Mouse (Mus musculus) adrenal gland, adult (tissue): ENCODE measurements around the gene Myadml2.

ENCODE experiments used
- DNase-seq, 2 experiments: peaks; one replicate each; pipeline ENCODE4 v3.0.0; 2022 to 2023; ENCODE audit warnings: low spot score in 1 of 2; ENCODE audit not compliant: inconsistent age in 2 of 2

Gene Myadml2

DNA sequence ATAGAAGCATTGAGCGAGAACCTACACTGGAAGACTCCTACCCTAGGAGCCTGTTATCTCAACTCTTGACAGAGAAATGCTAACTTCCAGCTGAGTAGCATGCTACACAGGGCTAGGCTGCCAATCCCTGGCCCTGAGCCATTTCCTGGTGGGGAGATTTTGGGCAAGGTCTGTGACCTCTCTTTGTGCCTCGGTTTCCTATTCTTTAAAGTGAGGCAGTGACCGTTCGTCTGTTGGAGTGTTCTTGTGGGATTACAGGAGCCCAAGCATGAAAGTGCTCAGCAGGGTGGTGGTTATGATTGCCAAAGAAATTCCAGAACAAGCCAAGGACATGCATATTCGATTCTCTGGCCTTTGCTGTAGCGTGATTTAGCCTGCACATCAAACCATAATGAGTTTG lies 14.8 kb upstream of the Myadml2 start:
- DNase-seq: peak in 1 of 2 experiments; percentile 63

DNA sequence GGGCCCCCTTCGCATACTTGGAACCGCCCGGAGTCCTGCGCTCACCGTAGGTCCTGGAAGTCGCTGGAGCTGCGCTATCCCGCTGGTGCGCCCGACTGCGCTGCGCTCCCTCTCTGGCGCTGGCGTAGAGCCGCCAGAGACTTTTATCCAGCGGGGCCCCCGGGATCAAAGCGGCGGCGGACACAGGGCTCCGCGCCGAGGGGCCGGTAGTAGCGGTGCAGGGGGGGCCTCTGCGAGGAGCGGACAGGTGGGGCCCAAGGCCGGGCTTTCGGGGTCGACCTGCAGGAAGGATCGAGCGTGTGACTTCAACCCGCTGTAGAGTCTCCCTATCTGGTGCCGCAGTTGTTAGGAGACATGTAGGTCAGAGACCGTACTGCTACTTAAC lies 13.1 kb upstream of the Myadml2 start, which contains the start of gene Notum:
Gene Notum, minus strand, starts transcription at position 100 of the 385 bp plus-strand sequence.
- peak; percentile 41 to 65 for DNase-seq

DNA sequence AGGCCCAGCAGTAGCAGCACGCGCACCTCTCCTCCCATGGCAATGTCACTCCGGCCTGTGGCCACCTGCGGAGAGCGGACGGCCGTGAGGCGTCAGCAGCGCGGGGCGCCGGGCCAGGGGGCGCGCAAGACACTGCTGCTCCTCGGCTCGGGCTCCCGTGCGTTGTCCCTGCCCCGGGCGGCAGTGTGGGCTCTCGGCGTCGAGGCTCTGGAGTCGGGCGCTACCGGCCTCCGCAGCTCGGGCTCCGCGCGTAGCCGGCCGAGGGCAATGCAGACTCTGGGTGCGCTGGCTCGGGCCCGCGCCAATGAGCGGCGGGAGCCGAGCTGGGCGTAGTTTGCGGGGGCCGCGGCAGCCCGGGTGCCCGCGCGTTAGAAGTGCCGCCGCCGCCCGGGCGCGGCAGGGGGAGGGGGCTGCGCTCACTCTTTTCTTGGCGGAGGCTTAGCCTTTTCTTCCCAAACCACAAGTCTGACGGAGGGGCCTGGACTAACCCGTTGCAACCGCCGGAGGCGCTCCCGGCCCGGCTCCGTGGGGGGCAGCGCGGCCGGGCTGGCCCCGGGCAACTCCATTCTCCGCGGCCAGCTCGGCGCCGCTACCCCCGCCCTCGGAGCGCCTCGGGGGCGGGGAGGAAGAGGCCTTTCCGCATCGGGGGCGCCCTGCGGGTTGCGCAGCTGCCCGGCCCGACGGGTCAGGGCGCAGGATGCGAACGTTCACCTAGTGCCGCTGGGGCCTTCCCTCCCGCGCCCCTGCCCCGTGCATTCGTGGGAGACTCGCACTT lies 12.5 kb upstream of the Myadml2 start:
- DNase-seq: peak; percentile 54 to 75

DNA sequence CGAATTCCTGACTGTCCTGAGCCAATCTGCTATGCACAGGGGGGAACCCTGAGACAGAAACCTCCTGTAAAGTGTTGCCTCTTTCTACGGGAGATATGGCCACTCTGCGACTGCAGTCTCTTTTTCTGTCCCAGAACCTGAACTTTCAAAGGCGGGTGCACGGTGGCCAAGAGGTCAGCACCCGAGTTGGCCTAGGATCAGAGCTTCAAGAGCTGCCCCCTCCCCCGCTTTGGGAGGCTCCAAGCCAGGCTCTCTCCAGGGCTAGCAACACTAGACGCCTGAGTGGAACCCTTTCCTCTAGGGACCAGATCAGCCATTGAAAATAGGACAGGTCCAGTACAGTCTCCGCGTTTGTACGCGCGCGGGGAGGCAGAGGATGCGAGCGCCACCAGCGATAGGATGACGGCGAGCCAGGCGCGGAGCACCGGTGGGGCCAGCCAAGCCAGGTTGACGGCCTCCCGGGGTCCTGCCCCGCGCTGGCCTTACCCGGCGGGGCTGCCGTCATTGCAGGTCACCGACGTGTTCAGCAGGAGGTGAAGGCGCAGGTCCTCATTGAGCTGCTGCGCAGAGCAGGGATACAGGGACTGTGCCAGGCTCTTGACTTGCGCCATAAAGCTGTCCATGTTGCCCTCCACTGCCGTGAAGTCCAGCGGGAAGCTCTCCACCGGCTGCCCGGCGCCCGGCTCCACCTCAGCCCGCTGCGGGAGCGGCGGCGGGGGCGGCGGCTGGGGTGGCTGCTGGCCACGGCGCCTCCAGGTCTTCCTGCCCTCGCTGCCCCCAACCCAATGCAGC lies 11.7 kb upstream of the Myadml2 start:
- DNase-seq: no peak

DNA sequence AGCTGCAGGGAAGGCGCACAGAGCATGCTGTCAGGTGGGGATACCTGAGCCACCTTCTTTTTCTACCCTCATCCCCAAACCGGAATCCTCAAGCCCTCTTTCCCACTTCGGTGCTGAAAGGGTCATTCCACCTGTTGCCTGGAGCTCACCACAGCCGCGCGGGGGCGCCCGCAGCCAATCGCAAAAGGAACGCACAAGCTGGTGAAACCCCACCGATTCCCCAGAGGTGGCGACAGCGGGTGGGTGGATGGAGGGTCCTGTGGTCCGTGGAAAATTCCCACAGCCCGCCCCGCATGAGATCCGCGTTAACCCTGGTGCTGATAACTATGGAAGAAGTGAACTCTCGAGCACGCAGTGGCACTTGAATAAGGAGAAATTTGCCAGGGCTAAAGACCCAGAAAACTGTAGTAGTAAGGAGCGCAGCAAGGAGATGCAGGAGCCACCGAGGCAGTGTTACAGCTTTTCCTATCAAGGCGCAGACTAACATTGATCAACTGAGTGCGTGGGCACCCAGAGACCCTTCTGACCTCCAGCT lies 11.0 kb upstream of the Myadml2 start:
- DNase-seq: peak; percentile 85 to 93

DNA sequence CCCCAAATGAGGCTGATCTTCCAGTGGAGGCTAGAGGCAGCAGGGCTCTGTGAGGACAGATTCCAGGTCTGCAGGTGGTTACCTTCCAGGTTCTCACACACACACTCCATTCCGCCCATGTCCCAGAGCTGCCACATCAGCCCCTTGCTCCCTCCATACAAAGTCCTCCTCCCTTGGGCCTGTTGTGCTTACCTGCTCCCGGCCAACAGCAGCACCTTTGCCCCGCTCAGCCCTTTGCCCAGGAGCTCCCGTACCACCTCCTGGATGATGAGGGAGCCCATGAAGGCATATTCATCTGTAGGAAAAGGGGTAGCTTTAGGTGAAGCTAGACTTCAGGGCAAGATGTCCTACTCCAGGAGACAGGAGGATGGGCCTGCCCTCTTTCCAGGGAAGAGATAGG lies 9.3 kb upstream of the Myadml2 start:
- no peak for DNase-seq

DNA sequence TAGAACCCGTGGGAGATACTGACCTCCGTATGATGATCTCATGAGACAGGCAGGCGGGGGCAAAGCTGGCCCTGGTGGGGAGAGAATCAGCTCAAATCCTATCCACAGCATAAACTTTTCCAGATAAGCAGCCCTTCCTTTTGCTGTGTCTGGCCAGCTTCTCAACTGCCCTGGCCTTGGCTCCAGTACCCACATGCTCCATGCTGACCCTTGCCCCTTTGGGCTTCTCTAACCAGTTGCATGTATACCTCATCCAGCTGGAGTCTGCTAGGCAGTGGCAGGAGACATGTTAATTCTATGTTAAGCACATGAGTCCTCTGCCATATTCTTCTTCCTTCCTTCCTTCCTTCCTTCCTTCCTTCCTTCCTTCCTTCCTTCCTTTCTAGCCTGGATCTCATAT lies 6.8 kb upstream of the Myadml2 start:
- no peak for DNase-seq

DNA sequence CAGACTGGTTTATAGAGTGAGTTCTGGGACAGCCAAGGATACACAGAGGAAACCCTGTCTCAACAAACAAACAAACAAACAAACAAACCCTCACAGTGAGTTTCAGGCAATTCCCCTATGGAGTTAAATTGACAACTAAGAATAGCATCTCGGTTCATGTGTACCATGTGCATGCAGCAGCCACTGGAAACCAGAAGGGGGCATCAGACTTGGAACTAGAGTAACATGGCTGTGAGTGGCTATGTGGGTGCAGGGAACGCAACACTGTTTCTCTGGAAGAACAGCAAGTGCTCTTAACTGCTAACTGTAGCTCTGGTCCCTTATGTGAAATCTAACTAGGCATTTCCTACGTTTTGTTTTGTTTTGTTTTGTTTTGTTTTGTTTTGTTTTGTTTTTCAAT lies 3.9 kb upstream of the Myadml2 start:
- no peak for DNase-seq

DNA sequence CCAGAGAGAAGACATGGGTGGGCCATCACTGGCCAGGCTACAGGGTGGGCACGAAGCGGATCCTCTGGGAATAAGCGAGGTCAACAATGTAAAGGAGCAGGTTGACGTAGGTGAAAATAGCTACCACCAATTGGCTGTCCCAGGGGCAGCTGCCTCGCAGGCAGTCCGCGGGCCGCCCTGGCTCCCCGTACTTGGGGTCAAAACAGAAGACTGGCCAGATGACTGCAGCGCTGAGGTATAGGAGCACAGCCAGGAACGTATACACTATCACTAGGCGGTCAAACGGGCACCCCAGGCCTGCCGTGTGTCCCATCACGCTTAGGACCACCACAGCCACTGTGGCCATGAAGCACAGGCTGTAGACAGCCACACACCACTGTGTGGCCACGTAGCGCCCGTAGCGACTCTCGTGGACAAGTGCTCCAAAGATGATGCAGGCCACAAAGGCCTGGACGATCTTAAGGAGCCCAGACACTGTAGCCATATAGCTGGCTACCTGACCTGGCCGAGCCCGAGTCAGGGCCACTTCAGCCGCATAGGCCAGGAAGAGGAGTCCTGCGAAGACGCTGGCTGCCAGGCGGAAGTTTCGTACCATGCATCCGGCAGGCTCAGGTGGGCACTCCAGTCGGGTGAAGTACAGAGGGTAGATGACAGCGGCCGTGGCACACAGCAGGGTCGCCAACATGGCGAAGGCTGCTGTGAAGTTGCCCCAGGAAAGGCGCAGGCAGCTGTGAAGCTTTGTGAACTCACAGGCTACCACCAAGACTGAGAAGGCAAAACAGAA lies 719 bp downstream of the Myadml2 start:
- DNase-seq: no peak

DNA sequence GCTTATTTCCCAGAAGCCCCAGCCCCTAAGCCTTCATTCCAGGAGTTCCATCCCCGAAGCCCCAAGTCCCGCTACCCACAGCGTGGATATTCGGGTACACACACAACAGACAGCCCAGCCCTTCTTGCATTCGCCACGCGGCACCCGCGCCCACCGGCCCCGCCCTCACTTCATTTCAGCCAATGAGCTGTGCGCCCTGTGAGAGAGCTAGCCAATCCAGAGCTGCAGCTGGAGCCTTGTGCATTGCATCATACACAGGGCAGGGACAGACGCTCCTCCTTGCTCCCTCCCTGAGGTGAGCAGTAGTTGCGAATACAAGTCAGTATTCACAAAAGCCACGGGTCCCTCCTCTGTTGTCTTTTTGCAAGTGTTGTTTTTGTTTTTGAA lies 4.4 kb downstream of the Myadml2 start, which contains the start of gene Pycr1:
Gene Pycr1, minus strand, starts transcription at position 169 of the 387 bp plus-strand sequence.
- DNase-seq: peak; percentile 94 to 97

DNA sequence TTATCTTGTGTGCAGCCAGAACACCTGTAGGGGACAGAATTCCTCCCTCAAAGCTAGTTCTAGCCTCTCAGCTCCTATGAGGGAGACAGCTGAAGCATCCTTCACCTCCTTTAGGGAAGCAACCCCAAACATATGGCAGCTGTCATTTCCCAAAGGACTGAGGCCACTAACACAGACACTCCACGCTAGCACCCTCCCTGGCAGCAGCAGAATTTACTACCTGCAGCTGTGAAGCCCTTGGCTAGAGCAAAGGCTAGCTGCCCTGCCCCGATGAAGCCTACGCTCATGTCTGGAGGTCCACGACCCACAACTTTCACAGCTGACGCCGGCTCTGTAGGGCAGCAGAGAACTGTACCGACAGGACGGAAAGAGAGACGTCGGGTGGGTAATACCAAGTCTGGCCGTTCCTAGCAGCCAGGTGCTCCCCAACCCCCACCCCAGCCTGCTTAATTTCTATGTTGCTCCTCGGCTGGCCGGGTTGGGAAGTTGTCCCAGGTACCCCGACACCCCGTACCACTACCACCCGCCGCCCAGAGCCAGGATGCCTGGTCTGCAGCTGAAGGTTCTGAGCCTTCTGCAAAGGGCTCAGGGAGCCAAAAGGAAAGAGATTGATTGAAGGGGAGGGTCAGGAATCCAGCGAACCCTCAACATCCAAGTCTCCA lies 4.9 kb downstream of the Myadml2 start:
- DNase-seq: no peak

DNA sequence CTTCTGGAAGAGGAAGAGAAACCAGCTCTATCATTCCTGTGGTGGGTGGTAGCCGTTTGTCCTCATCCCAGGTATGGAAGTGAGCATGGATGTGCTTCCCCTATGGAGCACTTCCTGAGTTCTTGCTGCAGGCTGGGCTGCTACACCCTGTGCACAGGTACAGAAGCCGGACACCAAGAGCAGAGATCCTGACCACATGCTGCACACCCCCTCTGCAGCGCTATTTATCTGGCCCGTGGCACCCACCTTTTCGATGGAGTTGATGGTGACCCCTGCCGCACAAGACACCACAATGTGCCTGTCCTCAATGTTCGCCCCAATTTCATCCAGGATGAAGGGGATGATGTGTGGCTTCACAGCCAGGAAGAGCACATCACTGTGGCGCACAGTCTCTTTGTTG lies 6.1 kb downstream of the Myadml2 start:
- no peak for DNase-seq

DNA sequence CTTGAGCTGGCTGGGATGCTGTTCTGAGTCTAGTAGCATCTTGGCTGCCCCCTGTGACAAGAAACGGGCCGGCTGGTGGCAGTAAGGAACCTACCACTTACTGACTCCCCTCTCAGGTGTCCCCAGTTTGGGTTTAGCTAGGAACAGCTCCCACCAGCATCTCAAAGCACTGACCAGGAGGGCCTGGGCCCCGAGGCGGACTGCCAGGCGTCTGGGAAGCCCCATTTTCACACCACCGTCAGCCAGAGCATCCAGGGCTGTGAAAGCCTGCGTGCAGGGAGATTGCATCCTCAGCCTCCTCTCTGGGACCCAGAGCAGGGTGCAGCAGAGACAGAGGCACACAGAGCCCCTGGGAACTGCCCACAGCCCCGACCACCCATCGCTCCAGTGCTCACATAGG lies 6.7 kb downstream of the Myadml2 start:
- no peak for DNase-seq

DNA sequence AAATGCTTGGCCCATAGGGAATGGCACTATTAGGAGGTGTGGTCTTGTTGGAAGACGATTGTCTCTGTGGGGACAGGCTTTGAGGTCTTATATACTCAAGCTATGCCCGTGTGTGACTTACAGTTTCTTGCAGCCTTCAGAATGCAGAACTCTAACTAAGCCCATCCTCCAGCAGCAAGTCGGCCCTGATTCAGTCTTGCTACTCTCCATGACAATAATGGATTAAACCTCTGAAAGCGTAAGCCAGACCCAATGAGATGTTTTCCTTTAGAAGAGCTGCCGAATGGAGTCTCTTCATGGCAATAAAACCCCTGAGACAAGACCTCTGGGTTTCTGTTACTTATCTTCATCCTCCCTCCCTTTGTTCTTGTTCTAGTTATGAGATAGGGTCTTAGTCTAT lies 13.1 kb downstream of the Myadml2 start:
- no peak for DNase-seq

DNA sequence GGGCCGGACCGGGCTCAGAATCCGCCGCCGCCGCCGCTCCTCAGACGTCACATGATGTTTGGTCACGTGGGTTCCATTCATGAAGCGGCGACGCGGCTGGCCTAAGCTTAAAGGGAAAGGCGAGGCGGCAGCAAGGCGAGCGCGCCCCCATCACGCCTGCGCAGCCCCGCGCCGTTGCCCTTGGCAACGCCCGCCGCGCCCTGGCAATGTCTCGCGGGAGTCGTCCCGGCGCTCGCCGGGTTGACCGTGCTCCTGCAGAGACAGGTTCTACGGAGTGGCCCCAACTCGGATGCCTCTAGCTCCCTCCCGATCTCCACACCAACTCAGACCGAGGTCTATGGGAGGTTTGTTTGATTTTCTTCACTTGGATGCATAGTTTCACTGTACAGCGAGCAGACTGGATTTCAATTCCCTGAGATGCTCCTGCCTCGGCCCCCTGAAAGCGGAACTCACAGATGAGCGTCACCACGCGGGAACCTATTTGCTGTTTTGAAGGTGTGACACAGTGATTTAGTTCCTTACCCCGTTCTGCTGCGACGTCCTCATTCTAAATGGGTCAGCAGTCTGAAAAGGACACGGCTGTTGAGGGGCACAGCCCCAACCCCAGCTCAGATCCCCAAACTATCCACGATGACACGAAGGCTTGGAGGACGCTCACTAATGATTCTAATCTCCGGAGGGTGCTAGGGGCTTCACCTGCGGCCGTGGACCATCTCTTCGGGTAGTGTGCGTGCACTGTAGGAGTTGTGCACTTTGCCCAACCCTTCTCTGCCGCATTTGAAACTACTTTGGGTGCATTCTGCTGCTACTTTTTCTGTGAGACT lies 14.2 kb downstream of the Myadml2 start, which contains the start of gene Mafg:
Gene Mafg, minus strand, starts transcription at position 81 of the 824 bp plus-strand sequence.
- peak; percentile 96 to 97 for DNase-seq

DNA sequence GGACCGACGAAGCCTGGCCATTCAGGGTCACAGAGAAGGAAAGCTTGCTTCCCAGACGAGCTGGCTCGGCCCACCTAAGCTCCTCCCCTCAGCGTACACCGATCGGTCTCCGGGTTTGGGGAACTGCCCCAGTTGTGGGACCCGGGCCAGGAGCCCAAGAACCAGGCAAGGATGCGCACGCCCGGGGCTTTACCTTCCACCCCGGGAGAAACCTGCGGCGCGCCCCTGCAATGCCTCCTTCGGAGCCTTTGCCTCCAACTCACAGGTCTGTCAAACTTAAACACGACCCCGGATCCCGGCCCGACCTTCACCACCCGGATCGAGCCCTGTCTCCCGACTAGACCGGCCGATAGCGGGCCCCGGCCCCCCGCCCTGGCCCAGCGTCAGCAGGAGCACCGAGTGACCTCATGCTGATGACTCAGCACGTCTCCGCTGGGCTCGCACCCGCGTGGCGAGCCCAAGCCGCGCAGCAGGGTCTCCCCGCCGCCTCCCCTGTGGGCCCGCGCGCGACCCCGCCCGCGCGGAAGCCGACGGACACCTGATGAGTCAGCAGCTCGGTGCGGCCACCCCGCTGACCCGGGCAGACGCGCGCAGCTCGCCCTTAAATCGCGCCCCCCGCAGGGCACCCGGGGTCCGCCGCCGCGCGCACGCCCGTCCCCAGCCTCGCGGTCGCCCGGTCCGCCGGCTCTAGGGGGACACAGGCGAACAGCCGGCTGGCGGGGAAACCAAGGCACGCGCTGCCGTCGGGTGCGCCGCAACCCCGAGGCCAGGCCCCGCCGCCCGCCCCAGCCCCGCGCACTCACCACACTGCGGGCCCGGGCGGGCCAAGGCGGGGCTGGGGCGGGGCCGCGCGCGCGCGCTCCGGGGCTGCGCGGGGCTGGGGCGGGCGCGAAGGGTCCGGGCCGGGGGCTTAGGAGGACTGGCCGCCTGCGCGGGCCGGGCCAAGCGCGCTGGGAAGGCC lies 15.1 kb downstream of the Myadml2 start:
- peak; percentile 90 to 96 for DNase-seq

DNA sequence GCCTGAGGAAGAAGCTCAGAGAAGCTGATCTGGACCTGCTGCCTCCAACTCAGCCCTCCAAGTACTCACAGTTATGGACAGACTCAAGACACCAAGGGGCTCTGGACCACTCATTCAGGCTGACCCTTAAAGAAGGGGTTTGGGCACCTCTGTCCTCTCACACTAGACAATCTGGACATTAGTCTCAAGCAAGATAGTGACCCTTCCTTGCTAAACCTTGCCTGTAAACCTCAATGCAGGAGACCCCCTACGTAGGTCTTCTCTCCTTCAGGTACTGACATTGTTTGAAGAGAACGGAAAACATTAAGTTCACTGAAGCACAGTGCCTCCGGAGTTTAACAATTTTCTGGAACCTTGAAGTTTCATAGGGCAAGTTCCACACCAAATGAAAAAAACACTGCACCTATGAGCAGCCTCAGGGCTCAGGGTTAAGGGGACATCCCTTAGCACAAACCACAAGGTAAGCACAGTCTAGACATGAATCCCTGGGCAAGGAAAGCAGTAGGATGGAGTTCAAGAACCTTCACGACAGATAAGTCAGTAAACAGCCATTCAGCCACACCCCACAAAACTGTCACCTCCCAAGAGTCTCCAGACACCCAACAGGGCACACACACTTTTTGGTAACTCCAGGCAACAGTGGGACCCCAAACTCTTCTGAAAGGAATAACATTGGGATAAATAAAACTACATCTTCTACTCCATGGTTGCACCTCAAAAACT lies 16.1 kb downstream of the Myadml2 start:
- DNase-seq: peak; percentile 18 to 54
